Mouse (Mus musculus): ENCODE measurements at regions not wholly inside any gene's neighbourhood (a gene's known extent, or its start where the extent isn't known, plus 50 kb on each side); places are given as distances from the start of the nearest gene placed in this dataset.

DNA sequence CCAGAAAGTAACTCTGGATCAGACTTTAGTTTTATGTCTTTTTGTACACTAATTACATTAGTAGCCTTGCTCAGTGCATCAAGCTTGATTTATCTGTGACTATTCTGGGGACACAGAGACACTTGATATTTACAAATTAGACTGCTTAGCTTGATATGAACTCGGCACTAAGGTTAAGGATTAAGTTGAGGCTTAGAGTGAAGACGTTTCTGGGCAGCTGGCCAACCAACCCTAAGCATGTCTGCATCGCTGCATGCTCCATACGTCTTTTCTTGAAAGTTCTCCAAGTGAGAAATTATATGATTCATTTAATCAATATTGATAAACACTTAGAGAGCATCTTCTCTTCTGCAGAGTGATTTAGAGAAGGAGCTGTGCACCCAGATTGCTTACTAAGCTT lies 352.6 kb upstream of the Slitrk1 start:
- DNase-seq, result peak; percentile 3

DNA sequence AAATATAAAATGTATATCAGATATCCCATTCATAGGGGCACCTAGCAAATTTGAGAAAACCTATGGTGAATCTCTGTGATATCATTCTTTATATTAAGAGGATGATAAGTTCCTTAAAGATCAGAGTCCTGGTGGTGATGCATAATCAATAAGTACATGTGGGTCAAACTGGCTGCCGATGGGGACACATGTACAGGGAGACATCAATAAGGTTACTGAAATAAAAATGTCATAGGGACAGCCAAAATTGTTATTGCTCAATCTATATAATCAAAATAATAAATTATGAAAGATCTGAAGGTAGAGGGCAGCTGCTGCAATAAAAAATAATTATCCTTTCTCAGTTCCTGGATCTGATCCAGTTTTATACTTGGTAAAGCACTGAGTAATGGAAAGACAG lies 348.0 kb upstream of the Slitrk1 start:
- no peak for DNase-seq

GRCm38 (mm10) chr14:109214848-109215247 lies 300.9 kb upstream of the Slitrk1 start:
- no peak for DNase-seq

DNA sequence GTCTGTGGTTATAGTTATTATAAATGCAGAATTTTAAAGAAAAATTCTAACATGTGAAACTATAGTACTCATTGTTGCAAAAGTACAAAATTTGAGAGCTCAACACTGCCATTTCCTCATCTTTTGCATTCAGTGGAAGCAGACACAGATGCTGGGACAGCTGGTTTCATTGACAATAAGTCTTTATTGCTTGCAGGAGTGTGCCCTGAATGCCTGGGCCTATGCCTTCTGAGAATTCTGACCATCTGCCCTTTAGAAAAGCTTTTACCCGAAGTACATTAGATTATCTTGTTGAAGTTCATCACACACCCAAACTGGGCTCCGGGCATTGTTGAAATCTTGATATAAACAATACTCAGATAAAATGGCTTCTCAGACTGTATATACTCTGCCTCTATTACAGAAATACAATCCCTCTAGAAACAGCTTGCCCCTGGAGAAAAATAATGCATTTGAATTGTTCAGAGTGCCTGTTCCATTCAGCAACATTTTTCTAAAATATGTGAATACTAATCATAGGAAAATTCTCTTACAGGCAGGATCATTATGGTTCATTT lies 266.1 kb upstream of the Slitrk1 start:
- DNase-seq, result peak; percentile 6

GRCm38 (mm10) chr14:109176602-109177179 lies 262.7 kb upstream of the Slitrk1 start:
- DNase-seq, result no peak

DNA sequence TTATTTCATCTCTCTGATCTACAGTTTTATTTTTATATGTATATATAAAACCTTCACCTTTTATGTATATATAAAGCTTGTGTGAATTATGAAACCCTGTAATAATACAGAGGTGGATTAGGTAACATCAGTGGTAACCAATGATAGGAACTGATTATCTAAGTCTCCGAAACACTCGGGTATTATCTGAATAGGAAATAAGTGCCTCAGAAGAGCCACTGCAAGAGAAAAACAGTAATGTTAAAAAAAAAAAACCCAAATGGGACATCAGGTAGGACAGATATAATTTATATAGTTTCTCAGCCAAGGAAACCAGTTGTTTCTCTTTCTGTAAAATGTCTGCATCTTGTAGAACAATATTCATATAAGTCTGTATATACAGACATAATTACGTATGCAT lies 261.9 kb upstream of the Slitrk1 start:
- no peak for DNase-seq
